Mouse (Mus musculus) lung, adult 18-20 months (tissue): ENCODE measurements around the gene Pald1.

ENCODE experiments used
- DNase-seq, 2 experiments: peaks; one replicate each; pipeline ENCODE4 v3.0.0; 2022; ENCODE audit warnings: mixed read lengths in 2 of 2

Gene Pald1

GRCm38 (mm10) chr10:61402480-61402879 is 19.1 kb upstream of the Pald1 start:
- DNase-seq, result no peak

- no peak for DNase-seq
These were observed 17.1 kb upstream of the Pald1 start for GRCm38 (mm10) chr10:61400407-61400806.

DNA sequence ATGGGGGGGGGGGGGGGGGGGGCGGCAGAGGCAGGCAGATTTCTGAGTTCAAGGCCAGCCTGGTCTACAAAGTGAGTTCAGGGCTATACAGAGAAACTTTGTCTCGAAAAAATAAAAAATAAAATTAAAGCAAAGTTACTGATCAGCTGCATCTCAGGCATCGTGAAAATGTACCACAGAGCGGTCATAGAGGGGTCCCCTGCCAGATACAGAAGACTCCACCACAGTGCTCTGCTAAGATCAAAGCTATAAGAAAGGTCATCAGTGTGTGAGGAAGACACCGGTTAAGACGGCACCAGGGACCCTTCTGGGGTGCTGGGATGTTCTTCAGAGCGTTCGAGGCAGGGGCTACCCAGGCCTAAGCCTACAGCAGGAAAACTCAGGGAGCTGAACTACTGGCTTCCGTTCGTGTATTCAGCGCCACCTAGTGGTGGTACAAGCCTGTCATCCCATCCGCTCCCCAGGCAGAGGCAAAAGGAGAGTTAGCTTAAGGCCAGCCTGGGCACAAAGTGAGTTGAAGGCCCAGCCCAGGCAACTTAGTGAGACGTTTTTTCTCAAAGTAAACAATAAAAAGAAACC is 15.9 kb upstream of the Pald1 start:
- DNase-seq, result peak; percentile 60 to 72

GRCm38 (mm10) chr10:61398125-61398524 is 14.8 kb upstream of the Pald1 start:
- no peak for DNase-seq

DNA sequence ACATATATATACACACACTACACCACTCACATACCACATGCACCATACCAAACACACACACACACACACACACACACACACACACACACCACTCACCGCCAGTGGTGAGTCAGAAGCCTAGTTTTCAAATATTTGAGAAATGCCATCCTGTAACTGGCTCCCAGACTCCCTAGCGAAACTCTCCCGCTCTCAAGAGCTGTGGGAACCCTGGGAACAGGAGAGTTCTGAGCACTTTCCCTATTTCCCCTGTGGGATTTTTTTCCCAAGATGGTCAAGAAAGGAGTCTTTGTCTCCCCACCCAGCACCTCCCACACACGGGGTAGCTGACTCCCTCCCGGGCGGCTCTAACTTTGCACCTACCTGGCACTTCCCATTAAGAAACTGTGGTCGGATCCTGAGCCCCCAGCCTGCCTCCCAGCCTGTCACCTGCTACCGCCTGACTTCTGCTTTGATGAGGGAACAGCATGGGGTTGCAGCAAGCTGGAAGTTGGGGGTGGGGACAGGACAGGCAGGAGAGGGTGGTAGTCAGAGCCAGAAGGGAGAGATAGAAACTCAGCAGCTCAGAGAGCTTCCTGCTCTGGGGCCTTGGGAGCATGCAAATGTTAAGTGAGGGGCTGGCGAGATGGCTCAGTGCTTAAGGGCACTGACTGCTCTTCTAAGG is 11.3 kb upstream of the Pald1 start:
- no peak for DNase-seq

DNA sequence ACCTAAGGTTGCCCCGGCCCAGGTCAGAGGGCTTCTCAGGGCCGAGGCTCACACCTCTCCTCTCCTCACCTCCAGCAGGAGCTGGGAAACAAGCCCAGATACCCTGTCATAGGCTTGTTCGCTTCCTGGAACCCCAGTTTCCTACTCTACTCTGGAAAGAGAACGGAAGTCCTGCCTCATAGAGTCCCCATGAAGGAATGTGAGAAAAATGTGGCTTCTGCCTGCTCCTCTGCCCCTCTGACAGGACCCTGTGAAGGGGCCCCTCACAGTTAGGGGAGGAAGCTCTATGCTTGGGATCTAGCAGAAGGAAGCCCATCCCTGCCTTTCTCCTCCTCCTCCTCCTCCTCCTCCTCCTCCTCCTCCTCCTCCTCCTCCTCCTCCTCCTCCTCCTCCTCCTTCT is 9.3 kb upstream of the Pald1 start:
- DNase-seq, result no peak

DNA sequence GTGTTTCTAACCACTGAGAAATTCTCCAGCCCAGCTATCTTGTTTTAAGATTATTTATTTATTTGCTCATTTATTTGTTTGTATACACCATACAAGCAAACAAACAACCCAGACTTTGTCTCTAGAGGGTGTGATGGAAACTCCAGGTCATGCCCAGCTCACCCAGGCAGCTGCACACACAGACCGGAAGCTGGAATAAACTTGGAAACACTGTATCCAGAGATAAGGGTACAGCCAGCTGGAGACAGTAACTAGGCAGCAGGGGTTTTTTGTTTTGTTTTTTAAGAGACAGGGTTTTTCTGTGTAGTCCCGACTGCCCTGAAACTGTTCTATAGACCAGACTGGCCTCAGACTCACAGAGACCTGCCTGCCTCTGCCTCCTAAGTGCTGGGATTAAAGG is 6.8 kb upstream of the Pald1 start:
- DNase-seq, result peak in 1 of 2 experiments; percentile 48

- DNase-seq, result no peak
These were observed 5.7 kb upstream of the Pald1 start for GRCm38 (mm10) chr10:61389020-61389419.

DNA sequence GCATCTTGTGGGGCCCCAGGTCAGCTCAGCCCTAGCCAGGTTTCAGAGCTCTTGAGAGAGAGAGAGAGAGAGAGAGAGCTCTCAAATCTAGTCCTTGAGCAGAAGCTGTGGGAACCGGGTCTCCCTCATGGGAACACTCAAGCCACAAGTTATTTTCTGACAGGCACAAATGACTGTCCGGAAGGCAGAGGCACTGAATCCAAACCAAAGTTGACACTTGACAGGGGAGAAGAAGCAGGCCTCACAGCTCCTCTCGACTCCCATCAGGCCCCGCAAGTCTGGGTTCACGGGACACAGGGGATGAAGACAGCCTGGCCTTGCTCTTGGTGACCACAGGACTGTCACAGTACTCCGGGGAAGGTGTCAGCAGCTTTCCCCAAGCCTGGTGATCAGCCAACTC is 3.0 kb upstream of the Pald1 start:
- peak; percentile 46 to 63 for DNase-seq

DNA sequence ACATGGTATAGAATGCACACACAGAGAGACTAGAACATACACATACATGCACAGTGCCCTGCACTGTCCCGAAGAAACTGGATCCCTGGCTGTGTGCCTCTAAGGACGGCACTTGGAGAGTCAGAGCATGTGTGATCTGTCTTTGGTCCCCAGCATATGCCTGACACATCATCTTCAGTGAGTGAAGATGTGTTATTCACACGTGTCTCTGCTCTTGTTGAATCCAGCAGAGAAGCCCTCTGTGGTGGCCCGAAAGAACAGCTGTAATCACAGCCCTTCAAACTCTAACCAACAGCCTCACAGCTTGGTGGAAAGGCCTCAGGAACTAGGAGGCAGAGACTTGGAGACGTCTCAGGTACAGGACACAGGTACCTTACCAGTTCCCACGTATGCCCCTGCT is 1.8 kb upstream of the Pald1 start:
- no peak for DNase-seq

GRCm38 (mm10) chr10:61383715-61384047 is 351 bp upstream of the Pald1 start:
- no peak for DNase-seq

GRCm38 (mm10) chr10:61382281-61382731 is 1.0 kb downstream of the Pald1 start:
- peak; percentile 25 to 43 for DNase-seq

DNA sequence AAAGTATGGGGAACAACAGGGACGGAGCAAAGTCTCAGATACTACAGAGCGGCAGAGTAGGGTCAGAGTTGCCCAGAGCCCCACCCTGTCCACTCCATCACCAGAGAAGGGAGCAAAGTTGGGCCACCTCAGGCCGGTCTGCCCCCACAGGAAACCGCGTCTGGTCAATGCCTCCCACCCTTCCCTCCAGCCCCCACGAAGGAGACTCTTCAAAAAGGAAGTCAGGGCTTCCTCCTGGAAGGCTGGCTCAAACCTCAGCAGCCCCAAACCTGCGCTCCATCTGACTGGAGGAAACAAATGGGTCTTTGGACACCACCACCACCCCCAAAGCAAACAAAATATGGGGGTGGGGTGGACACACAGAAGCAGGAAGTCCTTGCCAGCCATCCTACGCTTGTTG is 1.5 kb downstream of the Pald1 start:
- DNase-seq, result peak; percentile 58 to 72

DNA sequence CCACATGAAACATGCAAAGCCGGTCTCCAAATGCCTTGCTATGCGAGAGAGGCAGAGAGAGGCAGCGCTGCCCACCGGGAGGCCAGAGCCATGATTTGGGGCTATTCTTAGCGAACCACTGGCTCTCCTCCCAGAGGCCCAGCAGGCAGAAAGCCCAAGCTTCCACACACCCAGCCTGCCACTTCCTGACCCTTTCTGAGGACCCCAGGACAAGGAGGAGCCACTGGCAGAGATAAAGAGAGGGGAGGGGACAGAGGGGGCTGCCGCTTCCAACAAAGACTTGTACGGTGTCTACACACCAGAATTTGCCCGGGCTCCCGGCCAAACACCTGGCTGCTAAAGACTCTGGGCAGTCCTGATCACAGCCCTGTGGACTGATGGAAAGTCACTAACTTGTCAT is 3.1 kb downstream of the Pald1 start:
- DNase-seq, result peak; percentile 34 to 59

- DNase-seq, result no peak
These were observed 3.8 kb downstream of the Pald1 start for GRCm38 (mm10) chr10:61379340-61380040.

DNA sequence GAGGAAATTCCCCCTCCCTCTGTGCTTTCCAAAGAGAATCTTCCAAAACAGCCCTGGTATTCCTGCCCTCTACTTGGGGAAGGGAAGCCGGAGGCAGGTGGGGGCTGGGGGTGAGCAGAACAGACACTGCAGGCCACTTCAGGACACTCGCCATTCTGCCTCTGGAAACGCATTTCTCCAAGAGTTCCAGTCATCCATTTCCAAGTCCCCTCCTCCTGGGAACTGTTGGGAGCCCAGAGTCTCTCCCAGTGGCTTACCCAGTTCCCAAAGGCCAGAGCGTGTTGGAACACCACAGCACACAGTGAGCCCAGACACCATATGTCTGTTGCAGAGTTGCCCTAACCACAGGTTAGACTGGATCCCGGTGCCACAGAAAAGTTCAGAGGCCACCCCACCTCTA is 4.6 kb downstream of the Pald1 start:
- DNase-seq, result no peak

DNA sequence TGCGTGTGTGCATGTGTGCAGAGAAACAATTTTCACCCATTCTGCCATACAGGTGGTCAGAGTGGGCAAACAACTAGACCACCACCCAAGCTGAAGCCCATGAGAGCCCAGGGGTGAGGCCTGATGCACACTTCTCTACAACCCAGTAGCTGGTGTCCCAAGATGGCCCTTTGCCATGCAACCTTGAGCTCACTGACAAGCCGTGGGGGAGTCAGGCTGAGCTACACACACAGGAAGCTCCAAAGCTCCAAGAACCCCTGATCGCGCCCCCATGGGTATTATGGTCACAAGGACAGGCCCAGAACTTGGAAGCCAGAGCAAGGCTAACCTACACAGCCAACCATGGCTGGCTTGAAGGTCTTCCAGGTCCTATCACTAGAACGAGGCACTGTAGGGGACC is 5.3 kb downstream of the Pald1 start:
- DNase-seq, result no peak

DNA sequence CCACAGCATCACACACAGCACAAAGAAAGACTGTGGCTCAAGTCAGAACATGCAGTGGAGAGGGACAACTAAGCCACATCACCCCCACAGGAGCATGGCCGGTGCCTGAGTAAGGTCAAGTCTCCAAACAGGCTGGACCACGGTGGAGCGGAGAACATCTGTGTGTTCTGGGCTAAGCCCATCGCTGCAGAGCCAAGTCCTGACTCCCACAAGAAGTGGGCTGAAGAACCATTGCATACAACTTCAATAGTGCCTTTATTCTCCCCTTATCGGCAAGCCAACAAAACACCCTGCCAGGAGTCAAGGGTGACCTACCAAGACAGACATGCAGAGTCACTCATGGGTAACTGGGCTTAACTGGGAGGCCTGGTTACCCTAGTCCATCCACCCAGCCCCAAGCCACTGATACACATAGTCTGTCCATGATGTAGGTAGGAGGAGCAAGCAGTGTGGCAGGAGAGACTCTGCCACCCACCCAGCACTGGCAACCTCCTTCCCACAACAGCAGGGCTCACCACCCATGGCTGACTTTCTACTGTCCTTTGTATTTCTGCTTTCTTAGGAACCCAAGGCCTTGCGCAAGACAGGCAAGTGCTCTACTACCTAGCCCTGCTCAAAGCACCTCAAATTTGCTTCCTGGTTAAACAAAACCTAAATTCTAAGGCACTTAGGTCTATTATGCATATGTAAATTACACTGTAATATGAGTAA is 8.4 kb downstream of the Pald1 start:
- DNase-seq, result peak; percentile 25 to 51

DNA sequence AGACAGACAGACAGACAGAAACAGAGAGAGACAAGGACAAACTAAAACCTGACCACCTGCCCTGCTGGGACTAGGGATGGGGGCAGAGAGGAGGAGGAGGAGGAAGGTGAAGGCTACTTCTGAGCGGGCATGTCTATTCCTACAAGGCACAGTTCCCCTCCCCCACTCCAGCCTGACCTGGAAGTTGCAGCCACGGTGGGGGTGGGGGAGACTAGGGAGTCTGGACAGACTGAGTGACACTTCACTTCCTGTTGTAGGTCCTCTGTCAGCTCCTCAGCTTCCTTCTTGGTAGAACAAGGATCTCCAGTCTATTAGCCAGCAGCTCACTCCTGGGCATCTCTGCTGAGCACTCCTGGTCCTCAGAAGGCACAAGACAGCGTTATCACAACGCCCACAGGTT is 9.3 kb downstream of the Pald1 start:
- peak; percentile 68 to 76 for DNase-seq

DNA sequence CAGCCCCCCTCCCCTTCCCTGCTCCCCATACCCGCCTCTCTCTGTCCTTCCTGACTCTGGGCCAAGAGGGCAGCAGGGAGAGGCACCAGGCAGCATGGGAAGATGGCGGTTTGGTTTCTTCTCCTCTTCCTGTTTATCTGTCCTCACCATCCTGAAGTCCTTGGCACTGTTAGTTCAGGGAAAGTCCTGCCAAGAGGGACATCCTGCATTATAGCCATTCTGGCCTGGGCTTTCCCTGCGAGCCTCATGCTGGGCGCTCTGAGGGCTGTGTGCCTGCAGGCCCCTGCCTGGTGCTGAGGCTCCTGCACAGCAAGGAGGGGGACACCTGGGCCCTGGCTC is 10.8 kb downstream of the Pald1 start:
- peak; percentile 54 to 78 for DNase-seq

GRCm38 (mm10) chr10:61371884-61372584 is 11.3 kb downstream of the Pald1 start:
- DNase-seq, result no peak

DNA sequence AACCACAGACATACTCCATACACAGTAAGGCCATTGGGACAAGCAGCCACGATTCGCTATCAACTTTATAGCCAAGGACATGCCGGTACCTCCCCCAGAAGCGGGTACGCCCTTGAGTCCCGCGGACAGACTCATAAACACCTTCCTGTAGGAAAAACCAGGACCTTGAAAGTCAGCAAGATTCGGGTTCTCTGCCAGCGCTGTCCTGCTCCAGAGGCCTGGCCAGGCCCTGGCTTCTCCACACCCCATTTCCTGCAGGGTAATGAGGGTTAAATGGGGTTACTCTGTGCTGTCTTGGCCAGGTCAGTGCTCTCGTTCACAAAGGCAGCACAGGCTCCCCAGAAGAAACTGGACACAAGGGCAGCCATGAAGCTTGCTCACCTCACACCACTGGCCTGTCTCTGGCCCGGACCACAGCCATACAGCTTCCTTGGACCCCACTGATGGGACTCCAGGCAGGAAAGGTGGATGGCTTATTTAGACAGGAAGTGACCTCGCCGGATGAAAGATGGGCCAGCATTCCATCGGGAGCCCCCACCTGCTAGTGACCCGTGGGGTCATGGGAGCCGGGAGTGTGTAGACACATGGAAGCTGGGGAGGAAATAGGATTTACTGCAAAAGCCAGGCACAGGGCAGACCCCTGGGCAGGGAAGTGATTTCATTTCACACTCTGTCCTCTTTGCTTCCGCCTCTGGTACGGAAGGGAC is 12.9 kb downstream of the Pald1 start:
- peak; percentile 54 to 70 for DNase-seq

DNA sequence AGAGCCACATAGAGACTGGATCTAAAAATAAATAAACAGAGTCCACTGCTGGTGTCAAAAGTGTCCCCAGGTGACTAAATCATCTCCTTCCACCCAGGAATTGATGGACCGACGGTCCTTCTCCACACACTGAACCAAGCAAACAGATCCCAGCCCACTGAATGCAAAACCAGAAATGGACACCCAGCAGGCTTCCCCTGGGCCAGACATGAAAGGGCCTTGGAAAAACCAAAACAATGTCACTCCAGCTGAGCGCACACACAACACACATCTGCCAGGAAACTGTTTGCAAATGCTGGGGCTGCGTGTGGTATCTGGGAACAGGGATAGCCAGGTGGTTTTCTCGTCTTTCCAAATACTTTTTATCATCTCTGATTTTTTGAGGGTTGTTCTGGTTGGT is 13.6 kb downstream of the Pald1 start:
- no peak for DNase-seq
